Mouse (Mus musculus) heart, postnatal 4 days (tissue): Measurements from ENCODE around the gene Foxn3. TPM values are rescaled to one million over a fixed set of nuclear protein-coding genes. Genes with fewer than 3 reads are reported as not detected.

Experiments used
- DNase-seq: peaks from one replicate; pipeline ENCODE4 v3.0.0; 2021
- total RNA-seq, 2 experiments: library from RNA; stranded (reverse); gene quantifications; 2 replicates each; pipeline ENCODE4 v1.2.3; 2021

Foxn3 gene
- total RNA-seq, 2 experiments from 2014 or later: 113 to 131 TPM

DNA sequence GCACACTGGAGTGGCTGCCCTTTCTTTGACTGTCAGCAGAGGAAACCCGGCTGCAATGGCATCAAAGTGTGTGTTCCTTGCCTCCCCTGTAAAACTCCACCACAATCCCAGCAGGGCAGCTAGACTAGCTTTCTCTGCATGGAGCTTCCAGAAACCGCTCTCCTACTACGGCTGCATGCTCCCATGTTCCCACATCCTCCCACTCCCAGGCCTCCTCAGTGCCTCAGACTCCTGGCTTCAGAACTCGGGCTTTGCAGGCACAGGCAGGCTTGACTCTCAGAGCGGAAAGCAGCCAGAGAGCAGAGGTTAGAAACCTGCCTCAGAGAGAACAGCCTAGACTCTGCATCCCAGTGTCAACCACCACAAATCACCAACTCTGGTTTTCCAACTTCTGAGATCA is 147.8 kb downstream of the Foxn3 start:
- DNase-seq: no peak

DNA sequence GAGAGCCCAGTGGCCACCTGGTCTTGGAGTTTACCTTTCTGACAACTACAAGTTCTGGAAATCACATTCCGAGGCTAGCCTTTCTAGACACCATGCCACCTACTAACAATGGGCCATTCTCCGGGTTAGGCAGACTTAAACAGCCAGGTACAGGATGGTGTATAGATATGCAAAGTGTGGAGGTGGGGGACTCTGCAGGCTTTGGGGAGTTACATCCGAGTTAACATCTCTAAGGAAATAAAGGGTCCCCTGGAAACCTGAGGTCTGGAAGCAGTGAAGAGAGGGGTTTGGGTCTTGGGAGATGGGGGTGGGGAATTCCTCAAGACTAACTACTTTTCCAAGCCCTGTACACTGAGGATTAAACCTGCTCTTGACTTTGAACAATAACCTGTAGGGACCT is 150.9 kb downstream of the Foxn3 start:
- no peak for DNase-seq

DNA sequence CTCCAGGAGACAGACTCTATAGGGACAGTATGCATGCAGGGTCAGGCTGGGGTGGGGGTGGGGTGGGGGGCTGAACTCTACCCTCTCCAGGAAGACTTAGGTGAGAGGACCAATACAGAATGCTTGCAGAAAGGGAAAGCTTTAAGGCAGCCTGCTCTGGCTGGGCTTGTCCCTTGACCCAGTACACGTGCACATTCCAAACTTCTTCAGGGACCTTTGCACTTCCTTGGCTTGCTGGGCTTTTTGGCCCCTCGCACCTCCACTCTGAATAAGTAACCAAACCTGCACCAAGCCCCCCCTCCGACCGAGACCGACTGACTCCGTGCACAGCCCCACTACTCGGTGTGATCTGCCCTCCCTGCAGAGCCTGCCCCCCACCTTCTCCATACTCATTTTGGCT is 151.3 kb downstream of the Foxn3 start:
- no peak for DNase-seq

DNA sequence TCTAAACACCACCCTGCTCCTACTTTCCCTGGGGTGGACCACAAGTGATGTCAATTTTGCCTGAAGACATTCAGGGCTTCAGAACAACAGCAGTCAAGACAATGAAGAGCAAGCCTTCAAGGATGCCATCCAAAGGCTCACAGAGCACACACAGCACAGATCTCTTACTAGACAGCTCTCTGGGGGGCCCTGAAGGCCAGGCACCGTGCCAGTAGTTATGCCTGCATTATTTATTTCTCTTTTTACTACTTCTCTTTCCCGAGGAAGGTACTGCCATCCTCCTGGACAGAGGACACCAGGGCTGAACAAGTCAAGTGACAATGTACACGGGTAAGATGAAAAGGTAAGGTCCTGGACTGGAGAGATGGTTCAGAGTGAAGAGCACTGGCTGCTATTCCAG is 154.7 kb downstream of the Foxn3 start:
- DNase-seq: no peak

DNA sequence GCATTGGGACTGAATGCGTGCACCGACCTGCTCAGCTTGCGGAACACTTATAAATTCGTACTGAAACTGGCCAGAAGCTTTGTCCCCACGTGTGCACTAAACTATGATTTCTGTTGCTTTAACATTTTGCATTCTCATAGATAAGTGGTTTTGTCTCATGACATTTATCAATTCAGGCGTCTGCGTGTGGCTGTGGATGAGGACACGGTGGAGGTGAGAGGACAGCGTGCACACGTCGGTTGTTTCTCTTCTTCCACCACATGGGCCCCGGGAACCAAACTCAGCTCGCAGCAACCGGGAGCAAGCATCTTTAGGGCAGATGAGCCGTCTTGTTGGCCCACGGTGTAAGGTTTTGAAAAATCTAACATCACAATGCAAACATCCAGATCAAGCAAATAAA is 155.3 kb downstream of the Foxn3 start:
- DNase-seq: no peak

DNA sequence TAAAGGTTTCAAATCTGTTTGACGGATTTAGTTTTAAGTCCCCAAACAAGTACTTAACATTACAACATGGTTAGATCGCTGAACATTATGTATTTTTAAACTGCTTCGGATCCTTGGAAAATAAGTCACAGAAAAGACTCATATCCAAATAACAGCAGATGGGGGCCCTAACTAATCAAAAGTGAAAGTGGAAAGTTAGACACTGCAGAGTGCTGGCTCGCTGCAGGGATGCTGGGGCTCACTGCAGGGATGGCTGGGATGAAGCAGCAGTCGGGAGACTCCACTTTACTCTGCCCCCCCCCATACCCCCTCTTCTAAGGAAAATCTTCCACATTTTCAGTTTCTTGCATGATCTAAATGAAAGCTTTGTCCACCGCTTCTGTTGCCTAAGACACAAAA is 156.1 kb downstream of the Foxn3 start:
- DNase-seq: no peak

DNA sequence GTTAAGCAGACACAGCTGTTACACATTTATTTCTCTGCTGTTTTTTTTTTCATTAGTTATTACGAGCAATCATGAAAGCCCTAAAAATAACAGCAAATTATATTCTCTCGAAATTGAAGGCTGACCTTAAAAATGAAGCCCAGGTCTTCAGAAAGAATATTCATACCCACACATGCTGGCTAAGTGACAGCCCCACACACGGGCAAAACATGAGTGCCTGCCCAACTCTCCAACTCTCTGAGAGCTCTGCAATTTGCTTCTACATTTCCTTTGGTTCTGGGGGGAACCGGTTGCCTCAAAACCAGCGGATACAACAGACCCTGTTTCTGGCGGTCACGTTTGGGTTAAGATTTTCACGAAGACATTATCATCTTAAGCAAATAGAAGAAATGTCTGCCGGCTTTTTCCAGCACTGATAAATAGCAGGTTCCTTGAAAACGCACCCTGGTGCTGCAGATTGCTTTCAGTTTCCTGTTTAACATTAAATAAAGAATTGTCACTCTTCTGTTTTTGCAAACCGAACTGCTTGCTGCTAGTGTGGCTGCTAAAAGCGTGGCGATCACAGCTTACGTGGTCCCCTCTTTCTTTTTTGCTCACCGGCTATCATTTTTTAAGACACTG is 156.6 kb downstream of the Foxn3 start:
- no peak for DNase-seq

DNA sequence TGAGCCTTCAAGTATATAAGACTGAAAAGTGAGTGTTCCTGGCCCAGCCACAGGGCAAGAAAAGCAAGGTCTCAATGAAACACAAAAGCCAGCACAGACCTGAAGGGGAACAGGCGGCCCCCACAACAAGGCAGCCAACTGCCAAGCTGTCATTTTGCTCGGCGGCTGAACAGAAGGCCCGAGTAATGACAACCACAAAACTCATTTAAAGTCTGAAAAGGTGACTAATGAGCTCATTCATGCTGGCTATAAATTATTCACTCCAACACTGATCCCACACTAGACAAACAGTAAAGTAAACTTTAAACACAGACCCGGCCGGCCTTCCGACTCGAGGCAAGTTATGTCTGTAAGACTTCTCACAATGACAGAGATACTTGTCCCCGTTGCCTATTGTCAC is 157.1 kb downstream of the Foxn3 start:
- DNase-seq: no peak

DNA sequence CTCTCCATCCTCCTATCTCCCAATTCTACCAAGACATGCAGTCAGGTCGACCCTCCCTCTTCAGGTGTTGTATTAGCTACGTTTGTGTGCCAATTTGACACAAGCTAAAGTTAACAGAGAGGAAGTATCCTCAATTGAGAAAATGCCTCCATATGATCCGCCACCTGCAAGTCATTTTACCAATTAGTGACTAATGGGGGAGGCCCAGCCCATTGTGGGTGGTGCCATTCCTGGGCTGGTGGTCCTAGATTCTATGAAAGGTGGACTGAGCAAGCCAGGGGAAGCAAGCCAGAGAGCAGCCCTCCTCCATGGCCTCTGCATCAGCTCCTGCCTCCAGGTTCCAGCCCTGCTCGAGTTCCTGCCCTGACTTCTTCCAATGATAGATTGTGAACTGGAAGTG is 158.0 kb downstream of the Foxn3 start:
- no peak for DNase-seq

DNA sequence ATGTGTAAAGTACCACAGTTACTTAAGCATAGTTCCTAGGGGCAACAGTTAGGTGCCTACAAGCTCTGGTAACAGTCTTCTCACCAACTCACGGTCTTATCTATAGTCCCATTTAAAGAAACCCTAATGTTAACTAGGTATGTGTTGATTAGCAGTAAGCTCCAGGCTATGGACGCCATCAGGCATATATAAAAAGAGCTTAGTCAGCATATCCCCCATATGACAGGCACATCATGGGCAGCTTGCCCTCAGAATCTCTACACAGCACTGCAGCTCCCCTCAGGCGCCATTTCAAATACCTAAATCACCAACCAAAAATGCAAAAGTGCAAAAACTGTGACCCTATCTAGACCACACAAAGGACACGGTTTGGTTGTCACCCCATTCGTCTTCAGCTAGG is 160.4 kb downstream of the Foxn3 start:
- DNase-seq: no peak

DNA sequence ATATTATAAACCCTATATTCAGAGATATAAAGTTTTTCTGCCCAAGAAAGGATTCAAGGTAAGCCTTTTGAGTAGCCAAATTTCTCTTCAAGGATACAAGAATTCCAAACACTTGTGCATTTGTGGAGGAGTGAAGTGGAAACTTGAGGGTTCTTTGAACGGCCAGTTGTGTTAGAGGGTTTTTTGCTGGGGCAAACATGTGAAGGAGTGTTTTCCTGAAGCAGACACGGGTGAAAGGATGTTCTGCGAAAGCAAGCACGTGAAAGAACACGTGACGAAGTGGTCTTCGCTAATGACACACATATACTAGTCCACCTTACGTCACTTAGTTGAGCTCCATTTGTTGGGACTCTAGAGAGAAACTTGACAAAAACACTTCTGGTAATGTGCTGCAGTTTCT is 162.5 kb downstream of the Foxn3 start:
- no peak for DNase-seq

DNA sequence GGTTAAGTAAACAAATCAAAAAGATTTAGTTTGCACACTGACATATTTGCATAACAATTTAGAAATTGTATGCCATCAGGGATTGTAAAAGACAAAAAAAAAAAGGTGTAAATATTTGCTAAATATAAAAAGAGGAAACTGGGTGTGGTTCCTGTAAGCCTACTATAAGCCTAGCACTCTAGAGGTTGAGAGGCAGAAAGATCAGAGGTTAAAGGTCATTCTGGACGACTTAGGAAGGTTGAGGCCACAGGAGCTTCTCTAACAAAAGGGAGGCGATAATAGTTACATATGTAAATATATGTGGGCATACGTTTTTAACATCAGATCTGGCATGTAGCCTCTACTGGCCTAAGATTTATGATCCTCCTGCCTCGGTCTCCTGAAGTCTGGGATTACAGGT is 163.8 kb downstream of the Foxn3 start:
- no peak for DNase-seq

DNA sequence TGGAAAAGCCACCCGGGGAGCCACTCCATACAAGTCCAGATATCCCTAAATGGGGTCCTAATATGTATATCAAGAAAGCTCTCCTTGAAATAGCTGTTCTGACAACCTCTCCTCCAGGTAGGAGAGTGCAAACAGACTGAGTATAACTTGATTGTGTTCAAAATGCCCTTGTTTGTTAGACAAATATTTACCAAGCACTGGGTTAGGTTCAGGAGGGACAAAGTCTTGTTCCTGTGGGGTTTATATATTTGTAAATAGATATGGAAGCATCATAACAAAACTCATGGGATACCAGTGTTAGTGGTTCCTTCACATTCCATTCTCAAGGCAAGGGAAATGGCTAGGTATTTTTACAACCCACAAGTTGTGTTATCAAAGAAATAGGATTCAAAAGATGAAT is 166.9 kb downstream of the Foxn3 start:
- no peak for DNase-seq

DNA sequence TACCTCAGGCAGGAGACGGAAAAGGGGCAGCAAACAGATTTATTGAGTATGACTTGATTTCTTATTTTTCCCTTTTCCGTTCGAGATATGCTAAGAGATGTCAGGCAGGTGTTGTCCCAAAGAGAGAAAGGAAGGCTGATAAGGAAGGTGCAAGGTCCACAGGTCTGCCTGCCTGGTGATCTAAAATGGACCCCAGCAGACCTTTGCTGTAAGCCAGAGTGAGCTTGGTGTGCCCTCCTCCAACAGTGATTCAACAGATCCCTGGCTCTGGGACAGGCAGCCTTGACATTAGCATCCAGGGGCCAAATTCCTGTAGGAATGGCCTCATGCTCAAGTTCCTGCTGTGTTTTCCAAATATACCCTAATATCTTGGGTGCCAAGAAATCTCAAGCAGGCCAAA is 168.3 kb downstream of the Foxn3 start:
- no peak for DNase-seq

DNA sequence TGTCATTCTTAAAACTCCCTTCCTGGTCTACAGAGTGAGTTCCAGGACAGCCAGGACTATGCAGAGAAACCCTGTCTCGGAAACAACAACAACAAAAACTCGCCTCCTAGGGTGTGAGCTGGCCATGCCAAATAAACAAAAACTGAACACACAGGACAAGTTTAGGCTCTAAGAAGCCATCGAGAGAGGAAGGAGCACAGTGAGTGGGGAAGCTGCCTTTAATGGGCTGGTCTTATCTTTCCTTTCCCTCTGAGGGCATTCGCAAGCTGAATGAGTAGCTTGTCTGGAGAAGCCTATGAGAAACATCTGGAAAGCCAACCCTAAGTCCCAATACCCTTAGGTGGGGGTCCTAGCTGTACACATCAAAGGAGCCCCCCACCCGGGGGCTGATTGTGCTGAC is 168.7 kb downstream of the Foxn3 start:
- DNase-seq: no peak

DNA sequence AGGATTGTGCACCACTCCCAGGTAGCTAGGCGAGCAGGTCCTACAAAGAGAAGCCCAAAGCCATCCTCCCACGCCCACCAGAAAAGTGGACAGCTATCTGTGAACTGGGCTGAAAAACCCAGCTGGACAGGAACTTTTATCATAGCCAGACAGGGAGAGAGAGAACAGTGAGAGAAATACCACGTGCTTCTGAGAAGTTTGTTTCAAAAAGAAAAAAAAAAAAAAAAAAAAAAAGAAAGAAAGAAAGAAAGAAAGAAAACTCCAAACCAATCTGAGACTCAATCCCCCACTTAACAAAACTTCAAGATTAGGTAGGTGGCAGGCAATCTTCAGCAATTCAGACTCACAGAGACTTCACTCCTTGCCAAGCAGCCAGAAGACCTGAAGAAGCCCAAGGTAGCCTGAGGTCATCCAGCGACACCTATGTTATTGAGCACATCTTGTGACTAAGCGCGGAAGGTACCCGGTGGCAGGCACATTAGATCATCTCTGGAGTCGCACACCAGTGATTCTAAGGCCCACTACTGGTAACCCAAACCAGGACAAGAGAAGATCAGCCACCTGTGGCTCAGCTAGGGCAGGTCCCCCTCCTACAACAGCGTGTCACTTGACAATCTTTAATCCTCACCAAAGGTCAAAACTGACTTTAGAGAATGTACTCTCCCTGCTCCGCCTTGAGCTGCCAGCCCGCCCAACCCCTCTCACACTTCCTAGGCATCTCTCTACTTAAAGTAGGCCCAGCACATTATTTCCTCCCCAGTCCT is 169.3 kb downstream of the Foxn3 start:
- DNase-seq: no peak

DNA sequence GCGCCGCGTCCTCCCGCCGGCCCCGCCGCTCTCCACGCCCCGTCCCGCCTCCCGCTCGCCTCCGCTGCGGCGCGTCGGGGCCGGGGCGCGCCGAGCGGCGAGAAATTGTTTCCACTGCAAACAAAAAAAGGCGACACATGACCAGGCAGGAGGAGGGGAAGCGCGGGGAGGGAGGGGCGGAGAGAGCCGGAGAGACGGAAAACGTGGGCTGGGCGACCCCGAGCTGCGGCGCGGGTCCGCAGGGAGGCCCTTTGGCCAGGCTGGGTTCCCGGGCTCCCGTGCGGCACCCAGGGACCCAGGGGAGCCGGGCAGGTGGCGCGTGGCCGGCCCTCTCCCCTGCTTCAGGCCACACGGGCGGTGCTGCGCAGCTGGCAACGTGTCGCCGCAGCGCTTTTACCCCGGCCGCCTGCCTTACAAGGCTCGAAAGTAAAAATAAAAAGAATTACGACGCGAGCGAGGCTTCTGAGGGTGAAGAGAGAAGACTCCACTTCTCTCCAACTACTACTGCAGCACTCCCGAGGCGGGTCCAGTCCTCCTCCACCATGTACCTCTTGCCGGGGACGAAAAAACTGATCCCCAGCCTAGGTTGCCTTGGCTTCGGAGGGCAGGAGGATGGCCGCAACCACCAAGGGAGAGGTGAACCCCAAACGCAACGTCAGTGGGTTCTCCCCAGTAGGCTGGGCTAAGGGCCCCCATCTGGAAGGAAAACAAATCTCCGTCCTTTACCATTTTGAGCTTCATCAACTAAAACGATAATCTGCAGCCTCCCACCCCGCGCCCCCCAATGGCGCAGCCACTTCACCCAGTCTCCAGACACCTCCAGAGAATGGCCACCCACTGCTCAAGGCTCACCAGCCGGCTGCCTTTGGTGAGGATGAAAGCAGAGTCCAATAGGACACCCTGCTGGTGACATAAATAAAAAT is 170.2 kb downstream of the Foxn3 start:
- DNase-seq: peak; percentile 92

DNA sequence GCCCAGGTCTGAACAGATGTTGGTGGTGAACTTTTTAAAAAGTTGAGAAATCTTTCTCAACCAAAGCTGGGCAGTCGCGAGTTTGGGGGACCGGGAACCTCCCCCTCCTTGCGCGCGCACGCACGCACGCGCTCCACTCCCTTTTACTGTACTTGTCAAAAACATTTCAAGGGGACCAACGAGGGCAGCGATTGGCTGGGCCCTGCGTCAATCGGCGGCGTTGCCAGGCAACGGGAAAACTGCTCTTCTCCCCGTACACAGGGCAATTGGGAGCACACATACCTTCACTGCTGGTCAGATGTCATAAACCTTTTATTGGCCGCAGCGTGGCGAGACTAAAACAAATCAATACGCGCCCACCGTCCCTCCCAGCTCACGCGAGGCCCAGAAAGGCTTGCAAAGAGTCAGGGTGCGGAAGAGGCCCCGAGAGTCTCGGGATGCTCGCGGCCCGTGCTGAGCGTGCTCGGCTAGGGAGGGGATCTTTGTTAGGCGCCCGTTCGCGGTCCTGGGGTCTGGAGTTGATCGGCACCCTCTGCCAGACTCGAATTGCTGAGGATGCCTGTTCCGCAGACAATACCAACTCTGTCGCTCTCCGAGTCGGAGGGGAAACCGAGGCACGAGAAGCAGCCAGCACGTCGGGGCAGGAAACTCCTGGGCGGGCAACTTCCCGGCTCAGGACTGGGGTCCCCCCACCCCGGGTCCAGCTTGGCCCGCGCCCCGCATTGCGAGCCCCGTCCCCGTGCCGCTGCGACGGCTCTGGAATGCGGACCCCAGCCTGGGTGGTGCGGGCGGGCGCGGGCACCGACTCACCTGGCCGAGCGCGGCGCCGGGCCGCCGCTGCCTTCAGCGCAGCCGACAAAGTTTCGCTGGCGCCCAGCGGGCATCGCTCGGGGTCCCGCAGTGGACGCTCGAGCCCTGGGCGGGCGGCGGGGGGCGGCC is 171.2 kb downstream of the Foxn3 start:
- peak; percentile 100 for DNase-seq

DNA sequence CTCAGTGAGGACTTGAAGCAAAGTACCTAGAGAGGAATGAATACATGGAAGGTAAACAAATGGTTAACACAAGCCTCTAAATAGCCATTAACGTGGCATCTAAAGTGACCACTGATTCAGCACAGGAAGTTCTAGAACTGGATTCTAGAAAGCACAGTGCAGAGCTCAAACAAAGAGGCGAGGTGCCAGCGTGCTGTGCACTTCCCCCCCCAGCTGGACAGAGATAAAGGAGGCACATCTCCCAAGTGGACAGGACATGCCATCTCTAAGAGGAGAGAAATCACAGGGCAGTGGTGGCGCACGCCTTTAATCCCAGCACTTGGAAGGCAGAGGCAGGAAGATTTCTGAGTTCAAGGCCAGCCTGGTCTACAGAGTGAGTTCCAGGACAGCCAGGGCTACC is 173.0 kb downstream of the Foxn3 start:
- DNase-seq: no peak

DNA sequence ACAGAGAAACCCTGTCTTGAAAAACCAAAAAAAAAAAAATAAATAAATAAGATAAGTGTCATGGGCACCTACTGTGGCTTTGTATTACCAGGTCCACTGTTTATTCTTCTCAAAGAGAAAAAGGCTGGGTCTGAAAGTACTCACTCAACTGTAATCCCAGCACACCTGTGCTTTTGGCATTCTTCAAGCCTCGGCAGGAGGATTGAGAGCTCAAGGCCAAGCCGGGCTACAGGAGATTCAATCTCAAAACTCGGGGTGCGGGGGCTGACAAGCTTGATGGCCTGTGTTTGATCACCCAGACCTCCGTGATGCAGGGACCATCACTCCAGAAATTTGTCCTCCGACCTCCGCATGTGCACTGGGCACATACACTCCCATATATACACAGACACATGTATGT is 174.1 kb downstream of the Foxn3 start:
- no peak for DNase-seq

DNA sequence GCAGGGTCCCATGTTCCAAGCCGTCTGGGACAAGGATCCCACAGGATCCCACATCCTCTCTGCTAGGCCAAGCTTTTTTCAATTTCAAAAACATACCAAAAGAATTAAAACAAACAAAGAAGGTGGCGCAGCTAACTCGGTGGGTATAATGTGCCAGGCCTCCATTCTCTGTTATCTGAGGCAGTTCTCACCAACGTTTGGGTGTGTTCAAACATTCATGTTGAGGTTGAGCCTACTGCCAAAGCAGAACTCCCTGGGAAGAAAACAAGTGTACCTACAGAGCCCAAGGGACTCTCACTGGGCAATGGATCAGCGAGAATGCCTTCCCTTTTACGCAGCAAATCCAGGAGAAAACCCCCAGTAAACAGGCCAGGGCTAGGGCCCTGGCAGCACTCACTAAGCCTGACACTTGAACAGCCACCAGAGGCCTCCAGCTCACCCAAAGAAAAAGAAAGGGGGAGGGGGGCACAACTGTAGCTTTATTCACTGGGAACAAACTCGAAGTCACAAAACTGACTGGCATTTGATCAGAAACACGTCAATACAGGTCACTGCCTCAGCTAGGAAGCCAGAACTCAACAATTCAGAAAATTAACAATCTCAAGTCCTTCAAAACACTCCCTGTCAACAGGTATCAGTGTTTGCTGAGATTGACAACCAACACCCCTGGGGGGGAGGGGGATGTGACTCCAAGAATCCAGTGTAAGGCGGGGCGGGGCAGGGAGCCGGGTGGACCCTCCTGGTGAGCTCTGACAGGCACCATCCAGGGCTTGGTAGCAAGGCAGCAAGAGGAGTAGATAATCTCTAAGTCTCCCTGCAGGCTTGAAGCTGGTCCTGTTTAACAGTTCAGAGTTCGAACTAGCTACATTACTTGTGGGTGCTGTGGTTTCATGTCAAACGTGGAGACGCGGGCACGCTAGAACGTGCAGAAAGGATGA is 177.2 kb downstream of the Foxn3 start:
- DNase-seq: peak; percentile 49
